Mouse (Mus musculus) right cerebral cortex, postnatal 4 days (tissue): Measurements from ENCODE around the gene Serpinc1.
"Not testable (repeated sequence)": the region's sequence is repeated elsewhere in the genome, so short reads cannot be mapped to it uniquely, and the experiment has no call there.

Source experiments
- DNase-seq: peaks from one replicate; pipeline ENCODE4 v3.0.0-alpha.2; 2022

Gene Serpinc1

GRCm38 (mm10) chr1:160978071-160978735 is at the start of gene Serpinc1:
Serpinc1 (plus strand) TSS chr1:160978585.
- DNase-seq: no peak

GRCm38 (mm10) chr1:160931320-160931719 is 47.1 kb upstream of the Serpinc1 start:
- DNase-seq: no peak

- no peak for DNase-seq
Observed at GRCm38 (mm10) chr1:160933896-160934482, 44.4 kb upstream of the Serpinc1 start.

GRCm38 (mm10) chr1:160935551-160935950 is 42.8 kb upstream of the Serpinc1 start:
- DNase-seq: no peak

- DNase-seq: no peak
Observed at GRCm38 (mm10) chr1:160963199-160963598, 15.2 kb upstream of the Serpinc1 start.

- DNase-seq: no peak
Observed at GRCm38 (mm10) chr1:160967268-160967667, 11.1 kb upstream of the Serpinc1 start.

- no peak for DNase-seq
Observed at GRCm38 (mm10) chr1:160968643-160969042, 9.7 kb upstream of the Serpinc1 start.

- no peak for DNase-seq
Observed at GRCm38 (mm10) chr1:160980021-160980420, 1.6 kb downstream of the Serpinc1 start.

- DNase-seq: no peak
Observed at GRCm38 (mm10) chr1:160980537-160981234, 2.3 kb downstream of the Serpinc1 start.

- no peak for DNase-seq
Observed at GRCm38 (mm10) chr1:160981337-160981736, 3.0 kb downstream of the Serpinc1 start.

- no peak for DNase-seq
Observed at GRCm38 (mm10) chr1:160982887-160983286, 4.5 kb downstream of the Serpinc1 start.

GRCm38 (mm10) chr1:160984731-160985130 is 6.3 kb downstream of the Serpinc1 start:
- DNase-seq: not testable (repeated sequence)

GRCm38 (mm10) chr1:160985477-160985876 is 7.1 kb downstream of the Serpinc1 start:
- no peak for DNase-seq

- no peak for DNase-seq
Observed at GRCm38 (mm10) chr1:160986881-160987635, 8.7 kb downstream of the Serpinc1 start.

- DNase-seq: no peak
Observed at GRCm38 (mm10) chr1:160989395-160989794, 11.0 kb downstream of the Serpinc1 start.

GRCm38 (mm10) chr1:160993851-160994250 is 15.5 kb downstream of the Serpinc1 start:
- no peak for DNase-seq

GRCm38 (mm10) chr1:161004942-161005341 is 26.6 kb downstream of the Serpinc1 start:
- DNase-seq: no peak

- no peak for DNase-seq
Observed at GRCm38 (mm10) chr1:161005526-161005925, 27.1 kb downstream of the Serpinc1 start.

GRCm38 (mm10) chr1:161006471-161006870 is 28.1 kb downstream of the Serpinc1 start:
- DNase-seq: no peak

GRCm38 (mm10) chr1:161008038-161008437 is 29.7 kb downstream of the Serpinc1 start:
- no peak for DNase-seq

- no peak for DNase-seq
Observed at GRCm38 (mm10) chr1:161010436-161010835, 32.1 kb downstream of the Serpinc1 start.

- no peak for DNase-seq
Observed at GRCm38 (mm10) chr1:161016378-161016777, 38.0 kb downstream of the Serpinc1 start.

- DNase-seq: no peak
Observed at GRCm38 (mm10) chr1:161020051-161020450, 41.7 kb downstream of the Serpinc1 start.
